Mouse (Mus musculus) liver, embryonic 15.5 days (tissue): ENCODE data around the gene Ripply2. TPM values are rescaled to one million over a fixed set of nuclear protein-coding genes. Genes with fewer than 3 reads are reported as not detected.
"Not testable (repeated sequence)": the region's sequence is repeated elsewhere in the genome, so short reads cannot be mapped to it uniquely, and the experiment has no call there.

Experiments
- ATAC-seq: fragments of 200-750 bp; cut with Nextera tagmentation; 2 replicates; pipeline ENCODE4 v1.8.0; 2017; ENCODE audit warnings: moderate number of reproducible peaks, mild to moderate bottlenecking, moderate library complexity; ENCODE audit not compliant: insufficient read depth
- H3K27ac ChIP-seq: fragments of 300-500 bp; sonication (generic); replicated peaks from 2 replicates; pipeline ENCODE4 v1.5.1; 2015; ENCODE audit warnings: mild to moderate bottlenecking, inconsistent platforms
- H3K27me3 ChIP-seq: fragments of 300-500 bp; sonication (generic); 2 replicates; pipeline ENCODE4 v1.6.1; 2015; ENCODE audit warnings: mild to moderate bottlenecking, inconsistent platforms
- H3K36me3 ChIP-seq: fragments of 300-500 bp; sonication (generic); replicated peaks from 2 replicates; pipeline ENCODE4 v1.6.1; 2015; ENCODE audit warnings: moderate library complexity, mild to moderate bottlenecking, inconsistent platforms
- H3K4me1 ChIP-seq: fragments of 300-500 bp; sonication (generic); replicated peaks from 2 replicates; pipeline ENCODE4 v1.6.1; 2015; ENCODE audit warnings: inconsistent platforms
- H3K4me2 ChIP-seq: fragments of 300-500 bp; sonication (generic); 2 replicates; pipeline ENCODE4 v1.6.1; 2015; ENCODE audit warnings: moderate library complexity, mild to moderate bottlenecking, inconsistent platforms
- H3K4me3 ChIP-seq: fragments of 300-500 bp; sonication (generic); replicated peaks from 2 replicates; pipeline ENCODE4 v1.5.1; 2015; ENCODE audit warnings: mild to moderate bottlenecking, inconsistent platforms
- H3K9ac ChIP-seq: fragments of 300-500 bp; sonication (generic); 2 replicates; pipeline ENCODE4 v1.6.1; 2015; ENCODE audit warnings: moderate library complexity, mild to moderate bottlenecking, inconsistent platforms
- H3K9me3 ChIP-seq: fragments of 300-500 bp; sonication (generic); replicated peaks from 2 replicates; pipeline ENCODE4 v1.6.1; 2016; ENCODE audit warnings: inconsistent platforms
- WGBS: fragments of 180-500 bp; shearing (Covaris S2); methylation state at CpG from one replicate; pipeline ENCODE4 v1.1.7; 2015; ENCODE audit warnings: mixed read lengths; ENCODE audit not compliant: insufficient replicate concordance; 5-methylcytosine and 5-hydroxymethylcytosine counted together
- polyA plus RNA-seq: library from polyadenylated mRNA; unstranded; fragments of >200 nt; fragmentation: Nextera tagmentation; extraction: Ambion mirVana; gene quantifications from 2 replicates; pipeline ENCODE4 v1.2.1, GENCODE M21; 2015

Ripply2 gene
- polyA plus RNA-seq = not detected in 2 replicates

- WGBS = 1% methylated on average over 70 of the region's 71 CpGs
- no peak for ATAC-seq
- no peaks in the 10 kb centered on the region for H3K36me3 ChIP-seq
- H3K9ac ChIP-seq = no peak within 1 kb of the TSS
- 0 out of 2 replicates have a peak, but pooled peaks cover 8% of the 10 kb centered on the region for H3K4me1 ChIP-seq
- no peak within 1 kb of the TSS for H3K27ac ChIP-seq
- peaks cover 58% of the 10 kb centered on the region for H3K27me3 ChIP-seq
- H3K4me3 ChIP-seq = peak within 1 kb of the TSS; percentile 23
- H3K9me3 ChIP-seq = no peaks in the 10 kb centered on the region
- peak within 1 kb of the TSS; percentile 54 for H3K4me2 ChIP-seq
Observed at GRCm38 (mm10) chr9:87015288-87015937, at the start of gene Ripply2. Gene Ripply2, plus strand, starts transcription at chr9:87015537.

- H3K9ac ChIP-seq, ATAC-seq, H3K4me3 ChIP-seq, H3K9me3 ChIP-seq, H3K4me2 ChIP-seq, H3K27me3 ChIP-seq, H3K4me1 ChIP-seq, H3K36me3 ChIP-seq, H3K27ac ChIP-seq: not testable (repeated sequence)
Observed at GRCm38 (mm10) chr9:86972471-86972870, 42.9 kb upstream of the Ripply2 start.

GRCm38 (mm10) chr9:86973562-86973961 lies 41.8 kb upstream of the Ripply2 start:
- no peak overlapping the region for H3K4me3 ChIP-seq
- H3K4me2 ChIP-seq = no peak overlapping the region
- H3K9me3 ChIP-seq = no peaks in the 10 kb centered on the region
- H3K27ac ChIP-seq = no peak overlapping the region
- no peak for ATAC-seq
- no peak overlapping the region for H3K9ac ChIP-seq
- H3K36me3 ChIP-seq = no peaks in the 10 kb centered on the region
- H3K27me3 ChIP-seq = no peaks in the 10 kb centered on the region
- H3K4me1 ChIP-seq = no peaks in the 10 kb centered on the region
- WGBS = 46% methylated on average over 4 of the region's 4 CpGs

GRCm38 (mm10) chr9:86976896-86977295 lies 38.4 kb upstream of the Ripply2 start:
- Histone ChIP-seq H3K4me1 (no peaks in the 10 kb centered on the region), H3K27ac (no peak overlapping the region), H3K4me3 (no peak overlapping the region), H3K9me3 (no peaks in the 10 kb centered on the region), H3K27me3 (no peaks in the 10 kb centered on the region), H3K9ac (no peak overlapping the region), H3K36me3 (no peaks in the 10 kb centered on the region), H3K4me2 (no peak overlapping the region)
- ATAC-seq = no peak
- 62% methylated on average over 4 of the region's 4 CpGs for WGBS

- 46% methylated on average over 7 of the region's 7 CpGs for WGBS
Observed at GRCm38 (mm10) chr9:86978257-86978907, 37.0 kb upstream of the Ripply2 start.

GRCm38 (mm10) chr9:86980048-86980447 lies 35.3 kb upstream of the Ripply2 start:
- no peak for ATAC-seq
- Histone ChIP-seq H3K4me3 (no peak overlapping the region), H3K36me3 (no peaks in the 10 kb centered on the region), H3K9me3 (no peaks in the 10 kb centered on the region), H3K27ac (no peak overlapping the region), H3K9ac (no peak overlapping the region), H3K4me1 (no peaks in the 10 kb centered on the region), H3K27me3 (no peaks in the 10 kb centered on the region), H3K4me2 (no peak overlapping the region)

More at GRCm38 (mm10) chr9:86978257-86978907, 37.0 kb upstream of the Ripply2 start:
- Histone ChIP-seq H3K27me3 (no peaks in the 10 kb centered on the region), H3K9ac (no peak overlapping the region), H3K9me3 (no peaks in the 10 kb centered on the region), H3K36me3 (no peaks in the 10 kb centered on the region), H3K4me1 (no peaks in the 10 kb centered on the region), H3K27ac (no peak overlapping the region), H3K4me3 (no peak overlapping the region), H3K4me2 (no peak overlapping the region)
- no peak for ATAC-seq

GRCm38 (mm10) chr9:86980942-86981341 lies 34.4 kb upstream of the Ripply2 start:
- WGBS = 21% methylated on average over 2 of the region's 2 CpGs
- Histone ChIP-seq H3K27ac (no peak overlapping the region), H3K4me3 (no peak overlapping the region), H3K4me1 (no peaks in the 10 kb centered on the region), H3K36me3 (no peaks in the 10 kb centered on the region), H3K9me3 (no peaks in the 10 kb centered on the region), H3K27me3 (no peaks in the 10 kb centered on the region), H3K4me2 (no peak overlapping the region), H3K9ac (no peak overlapping the region)
- ATAC-seq = no peak

GRCm38 (mm10) chr9:86981551-86981950 lies 33.8 kb upstream of the Ripply2 start:
- no peak overlapping the region for H3K9ac ChIP-seq
- H3K4me1 ChIP-seq = no peaks in the 10 kb centered on the region
- no peaks in the 10 kb centered on the region for H3K9me3 ChIP-seq
- 10% methylated on average over 10 of the region's 10 CpGs for WGBS
- H3K4me3 ChIP-seq = no peak overlapping the region
- H3K27ac ChIP-seq = no peak overlapping the region
- no peaks in the 10 kb centered on the region for H3K36me3 ChIP-seq
- H3K4me2 ChIP-seq = no peak overlapping the region
- ATAC-seq = no peak
- no peaks in the 10 kb centered on the region for H3K27me3 ChIP-seq

- Histone ChIP-seq H3K27me3 (no peaks in the 10 kb centered on the region), H3K4me2 (no peak overlapping the region), H3K4me3 (no peak overlapping the region), H3K4me1 (no peaks in the 10 kb centered on the region), H3K27ac (no peak overlapping the region), H3K9ac (no peak overlapping the region), H3K36me3 (no peaks in the 10 kb centered on the region), H3K9me3 (no peaks in the 10 kb centered on the region)
- 40% methylated on average over 3 of the region's 3 CpGs for WGBS
- ATAC-seq = no peak
Observed at GRCm38 (mm10) chr9:86984583-86984982, 30.8 kb upstream of the Ripply2 start.

- ATAC-seq = no peak
- 48% methylated on average over 6 of the region's 6 CpGs for WGBS
Observed at GRCm38 (mm10) chr9:86985105-86985504, 30.2 kb upstream of the Ripply2 start.

GRCm38 (mm10) chr9:86986703-86987296 lies 28.5 kb upstream of the Ripply2 start:
- H3K9me3 ChIP-seq = no peaks in the 10 kb centered on the region
- H3K27me3 ChIP-seq = no peaks in the 10 kb centered on the region
- no peak overlapping the region for H3K27ac ChIP-seq
- H3K4me2 ChIP-seq = no peak overlapping the region
- H3K4me1 ChIP-seq = no peaks in the 10 kb centered on the region
- H3K9ac ChIP-seq = no peak overlapping the region
- H3K36me3 ChIP-seq = no peaks in the 10 kb centered on the region
- 45% methylated on average over 7 of the region's 7 CpGs for whole genome bisulfite sequencing
- no peak overlapping the region for H3K4me3 ChIP-seq
- ATAC-seq = no peak

More at GRCm38 (mm10) chr9:86985105-86985504, 30.2 kb upstream of the Ripply2 start:
- Histone ChIP-seq H3K9me3 (no peaks in the 10 kb centered on the region), H3K9ac (no peak overlapping the region), H3K27me3 (no peaks in the 10 kb centered on the region), H3K36me3 (no peaks in the 10 kb centered on the region), H3K27ac (no peak overlapping the region), H3K4me2 (no peak overlapping the region), H3K4me1 (no peaks in the 10 kb centered on the region), H3K4me3 (no peak overlapping the region)
